Mouse (Mus musculus) brain, adult 2 months (tissue): ENCODE results near the gene Rfx3.

ENCODE experiments used
- DNase-seq: peaks from one replicate; pipeline ENCODE4 v3.0.0; 2011; ENCODE audit warnings: low read depth, low spot score

The Rfx3 gene

DNA sequence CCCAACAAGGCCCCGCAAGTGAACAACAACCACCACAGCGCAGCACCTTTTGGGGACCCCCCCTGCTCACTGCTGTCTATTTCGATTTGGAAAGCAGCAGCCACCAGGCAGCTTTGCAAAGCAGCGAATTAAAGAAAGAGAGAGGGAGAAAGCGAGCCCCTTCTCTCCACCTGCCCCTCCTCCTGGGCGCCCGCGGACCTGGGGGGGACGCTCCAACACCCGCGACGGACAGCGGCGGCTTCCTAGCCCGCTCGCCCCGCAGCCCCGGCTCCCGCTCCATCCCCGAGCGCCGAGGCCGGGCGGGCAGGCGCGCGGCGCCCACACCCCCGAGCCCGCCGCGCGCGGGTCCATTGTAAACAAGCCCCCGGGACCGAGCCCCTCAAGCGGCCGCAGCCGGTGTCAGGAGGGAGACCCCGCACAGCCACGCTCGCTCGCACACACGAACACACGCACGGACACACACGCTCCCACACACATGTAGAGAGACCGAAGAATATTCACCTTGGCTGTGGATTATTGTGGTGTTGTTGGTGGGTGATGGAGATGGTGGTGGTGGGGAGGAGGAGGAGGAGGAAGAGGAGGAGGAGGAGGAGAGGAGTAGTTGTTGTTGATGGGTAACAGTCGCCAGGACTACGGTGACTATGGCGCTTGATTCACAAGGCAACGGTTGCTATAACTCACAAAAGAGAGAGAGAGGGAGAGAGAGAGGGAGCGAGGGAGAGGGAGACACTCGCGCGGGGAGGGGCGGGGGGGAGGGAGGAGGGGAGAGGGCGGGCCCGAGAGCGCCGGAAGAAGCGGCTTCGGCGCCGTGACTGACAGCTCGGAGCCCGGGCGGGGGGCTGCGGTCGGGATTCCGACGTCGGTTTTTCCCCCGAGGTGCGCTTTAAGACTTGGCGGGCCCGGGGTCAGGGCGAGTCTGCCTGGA lies at the start of gene Rfx3:
Gene Rfx3 (minus strand): TSS at position 696 of the 925 bp plus-strand sequence.
- DNase-seq: peak; percentile 95

GRCm38 (mm10) chr19:28052058-28052457 lies 41.1 kb upstream of the Rfx3 start:
- no peak for DNase-seq

- DNase-seq: no peak
These were observed 40.6 kb upstream of the Rfx3 start for GRCm38 (mm10) chr19:28051571-28051970.

GRCm38 (mm10) chr19:28049280-28049679 lies 38.3 kb upstream of the Rfx3 start:
- peak; percentile 27 for DNase-seq

DNA sequence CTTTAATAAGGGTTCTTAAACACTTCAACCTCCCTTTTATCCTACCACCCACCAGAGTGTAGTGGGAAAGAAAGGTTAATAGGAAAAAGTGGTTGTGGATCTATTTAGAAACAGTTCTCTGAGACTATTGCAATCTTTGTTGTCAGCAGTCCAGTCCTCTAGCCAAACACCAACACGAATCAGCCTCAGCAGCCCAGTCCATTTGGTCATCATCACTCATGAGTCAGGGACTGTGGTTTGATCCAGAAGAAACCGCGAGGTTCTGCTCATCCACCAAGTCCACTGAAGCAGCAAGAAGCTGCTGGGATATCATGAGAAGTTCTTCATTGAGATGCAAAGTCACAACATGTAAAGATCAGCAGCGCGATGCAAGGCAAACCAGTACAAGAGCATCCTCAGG lies 35.8 kb upstream of the Rfx3 start:
- no peak for DNase-seq

DNA sequence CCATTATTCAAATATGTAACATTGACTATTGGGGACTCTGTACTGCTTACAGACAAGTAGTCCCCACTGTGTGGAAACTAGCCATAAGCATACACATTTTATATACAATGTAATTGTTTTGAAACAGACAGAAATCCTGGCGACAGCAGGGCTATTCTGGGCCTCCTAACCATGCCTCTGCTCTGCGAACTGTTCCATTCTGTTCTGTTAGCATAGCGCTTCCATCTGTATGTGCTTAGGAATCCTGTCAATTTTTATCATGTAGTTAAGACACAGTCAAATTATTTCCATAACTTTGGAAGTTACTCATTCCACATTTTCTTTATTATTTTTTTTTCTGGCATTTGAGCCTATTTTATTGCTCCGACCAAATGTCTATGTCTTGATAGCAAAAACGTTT lies 34.0 kb upstream of the Rfx3 start:
- peak; percentile 15 for DNase-seq

GRCm38 (mm10) chr19:28011718-28012499 lies 943 bp upstream of the Rfx3 start:
- peak; percentile 75 for DNase-seq

GRCm38 (mm10) chr19:28011396-28011717 lies 391 bp upstream of the Rfx3 start:
- peak; percentile 99 for DNase-seq

GRCm38 (mm10) chr19:28009587-28010281 lies 1.2 kb downstream of the Rfx3 start:
- peak; percentile 69 for DNase-seq

DNA sequence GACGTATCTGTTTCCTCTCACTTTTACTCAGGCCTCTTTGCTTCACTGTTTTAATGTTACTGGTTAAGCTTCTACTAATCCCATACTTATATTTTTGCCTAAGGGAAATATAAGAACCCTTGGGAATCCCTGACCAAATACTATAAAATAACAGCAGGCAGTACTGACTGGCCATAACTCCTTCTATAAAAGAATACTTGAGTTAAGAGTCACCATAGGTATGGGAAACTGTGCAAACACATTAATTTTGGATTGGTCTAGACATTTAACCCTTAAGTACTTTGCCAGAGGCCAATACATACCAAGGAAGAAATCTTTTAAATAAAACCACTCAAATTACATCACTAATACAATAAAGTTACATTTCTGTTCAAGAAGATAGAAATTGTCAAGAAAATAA lies 6.8 kb downstream of the Rfx3 start:
- no peak for DNase-seq

DNA sequence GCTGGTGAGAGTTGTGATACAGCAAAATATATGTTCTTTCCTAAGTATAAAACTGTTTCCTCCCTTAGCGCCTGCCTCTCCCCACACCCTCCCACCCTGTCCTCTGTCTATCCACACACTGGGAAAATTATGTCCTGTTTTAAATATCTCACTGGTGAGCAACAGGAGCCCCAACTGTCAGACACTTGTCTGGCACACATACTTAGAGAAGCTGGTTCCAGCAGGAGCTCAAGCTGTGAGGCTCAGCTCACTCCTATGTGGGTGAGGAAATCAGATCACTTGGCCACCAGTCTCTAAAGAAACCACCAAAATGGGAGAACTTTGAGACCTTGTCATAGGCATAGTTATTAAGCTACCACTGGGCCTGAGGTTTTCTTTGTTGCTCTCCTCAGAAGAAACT lies 7.5 kb downstream of the Rfx3 start:
- DNase-seq: peak; percentile 82

GRCm38 (mm10) chr19:28002708-28003107 lies 8.3 kb downstream of the Rfx3 start:
- DNase-seq: no peak

- DNase-seq: no peak
These were observed 18.2 kb downstream of the Rfx3 start for GRCm38 (mm10) chr19:27992800-27993199.

DNA sequence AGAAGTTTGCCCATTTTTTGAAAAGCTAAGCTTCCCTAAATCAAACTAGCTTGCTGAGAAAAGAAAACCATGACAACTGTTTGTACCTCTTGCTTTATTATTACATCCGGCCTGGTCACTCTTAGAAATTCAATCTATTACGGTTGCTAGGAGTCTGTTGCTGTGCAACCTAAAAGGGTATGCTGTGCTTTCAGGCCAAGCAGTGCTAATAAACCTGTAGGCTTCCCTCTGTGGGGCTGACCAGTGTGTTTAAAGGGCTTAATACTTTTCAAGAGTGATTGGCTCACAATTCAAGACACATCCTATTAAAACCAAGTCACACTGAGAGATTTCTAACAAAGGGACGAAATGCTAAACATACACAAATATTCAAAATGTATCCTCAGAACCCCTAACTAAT lies 22.2 kb downstream of the Rfx3 start:
- no peak for DNase-seq

- DNase-seq: no peak
These were observed 43.4 kb downstream of the Rfx3 start for GRCm38 (mm10) chr19:27967590-27967989.

- no peak for DNase-seq
These were observed 49.7 kb downstream of the Rfx3 start for GRCm38 (mm10) chr19:27961271-27961670.

- peak; percentile 33 for DNase-seq
These were observed 75.5 kb downstream of the Rfx3 start for GRCm38 (mm10) chr19:27935453-27935852.

DNA sequence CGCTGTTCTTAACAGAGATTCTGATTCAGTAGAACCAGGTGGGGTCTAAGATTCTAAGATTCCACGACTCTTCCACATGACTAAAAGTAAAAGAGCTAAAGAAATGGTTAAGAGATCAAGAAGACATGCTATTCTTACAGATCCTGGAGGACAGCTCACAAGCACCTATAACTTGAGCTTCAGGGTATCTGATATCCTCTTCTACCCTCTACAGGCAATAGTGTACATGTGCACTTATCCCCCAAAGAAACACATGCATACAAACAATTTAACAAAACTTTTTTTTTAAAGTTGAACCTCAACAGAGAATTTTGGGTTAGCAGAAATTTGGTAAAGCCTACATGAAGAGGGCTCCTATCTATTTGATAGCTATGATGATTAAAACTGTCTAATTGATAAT lies 79.8 kb downstream of the Rfx3 start:
- DNase-seq: no peak

- no peak for DNase-seq
These were observed 84.6 kb downstream of the Rfx3 start for GRCm38 (mm10) chr19:27926378-27926777.

GRCm38 (mm10) chr19:27919040-27919439 lies 91.9 kb downstream of the Rfx3 start:
- peak; percentile 23 for DNase-seq

GRCm38 (mm10) chr19:27916446-27916845 lies 94.5 kb downstream of the Rfx3 start:
- peak; percentile 82 for DNase-seq

GRCm38 (mm10) chr19:27906976-27907375 lies 104.0 kb downstream of the Rfx3 start:
- DNase-seq: peak; percentile 47
